Mouse (Mus musculus) stomach, postnatal 0 days (tissue): ENCODE data around the gene Mvp.

Source experiments
- CTCF ChIP-seq: IDR thresholded peaks from 2 replicates; pipeline ENCODE4 v1.5.1; 2016; ENCODE audit warnings: antibody characterized with exemption, low read depth, mild to moderate bottlenecking, moderate library complexity
- EP300 ChIP-seq: optimal IDR thresholded peaks from 2 replicates; pipeline ENCODE3; 2016; ENCODE audit warnings: antibody characterized with exemption

GRCm38 (mm10) chr7:126949793-126950646, 64.4 kb downstream of the Mvp start, which contains the start of gene Sez6l2:
- TF ChIP-seq CTCF (peak; percentile 1; the same call in 1 of the 2 replicates), EP300 (no peak)
